Mouse (Mus musculus) bone marrow macrophage, adult 2 months (primary cell): ENCODE data around the gene Slc22a12.

Source experiments
- CTCF ChIP-seq: IDR thresholded peaks from 2 replicates; pipeline ENCODE4 v1.5.1; 2012; ENCODE audit warnings: low read depth, mild to moderate bottlenecking, low read length, moderate library complexity
- POLR2A ChIP-seq: IDR thresholded peaks from 2 replicates; pipeline ENCODE4 v1.6.1; 2012; ENCODE audit warnings: mild to moderate bottlenecking, low read depth, low read length, borderline replicate concordance

DNA sequence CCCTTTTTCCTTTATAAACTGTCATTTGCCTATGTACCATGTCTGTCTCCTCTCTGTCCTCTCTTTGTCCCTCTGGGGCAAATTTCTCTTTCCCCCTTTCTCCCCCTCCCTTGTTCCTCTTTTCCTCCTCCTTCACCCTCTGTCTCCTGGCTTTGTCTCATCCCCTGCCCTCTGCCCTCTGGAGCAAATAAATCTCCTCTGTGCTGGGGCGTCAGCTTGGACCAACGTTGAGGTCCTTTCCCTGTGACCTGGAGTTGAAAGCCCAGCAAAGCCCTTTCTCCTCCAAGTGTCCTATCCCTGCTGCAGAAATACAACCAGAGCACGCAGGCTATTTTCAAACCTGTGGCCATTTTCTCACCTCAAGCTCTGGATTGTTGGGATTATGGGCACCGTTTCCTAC, 16.7 kb upstream of the Slc22a12 start:
- TF ChIP-seq CTCF (no peak), POLR2A (no peak)
